Mouse (Mus musculus) hindbrain, embryonic 15.5 days (tissue): ENCODE measurements around the gene Crtc2. TPM values are rescaled to one million over a fixed set of nuclear protein-coding genes. Genes with fewer than 3 reads are reported as not detected.
A peak's percentile ranks its signal among the peaks of the same experiment; 100 is the strongest.
"Not testable (repeated sequence)": the region's sequence is repeated elsewhere in the genome, so short reads cannot be mapped to it uniquely, and the experiment has no call there.

Source experiments
- ATAC-seq: fragments of 200-750 bp; cut with Nextera tagmentation; 2 replicates; pipeline ENCODE4 v1.8.0; 2017; ENCODE audit warnings: low read depth, moderate number of reproducible peaks, moderate TSS enrichment; ENCODE audit not compliant: low FRiP score
- H3K27ac ChIP-seq: fragments of 300-500 bp; sonication (generic); replicated peaks from 2 replicates; pipeline ENCODE4 v1.5.1; 2015; ENCODE audit warnings: mild to moderate bottlenecking, inconsistent platforms
- H3K27me3 ChIP-seq: fragments of 300-500 bp; sonication (generic); 2 replicates; pipeline ENCODE4 v1.6.1; 2015; ENCODE audit warnings: control low read depth, inconsistent platforms
- H3K36me3 ChIP-seq: fragments of 300-500 bp; sonication (generic); 2 replicates; pipeline ENCODE4 v1.6.1; 2015; ENCODE audit warnings: control low read depth, inconsistent platforms
- H3K4me1 ChIP-seq: fragments of 300-500 bp; sonication (generic); replicated peaks from 2 replicates; pipeline ENCODE4 v1.6.1; 2015; ENCODE audit warnings: control low read depth, inconsistent platforms
- H3K4me2 ChIP-seq: fragments of 300-500 bp; sonication (generic); 2 replicates; pipeline ENCODE4 v1.6.1; 2015; ENCODE audit warnings: moderate library complexity, mild to moderate bottlenecking, inconsistent platforms
- H3K4me3 ChIP-seq: fragments of 300-500 bp; sonication (generic); 2 replicates; pipeline ENCODE4 v1.5.1; 2015; ENCODE audit warnings: mild to moderate bottlenecking, inconsistent platforms
- H3K9ac ChIP-seq: fragments of 300-500 bp; sonication (generic); 2 replicates; pipeline ENCODE4 v1.6.1; 2015; ENCODE audit warnings: inconsistent platforms
- H3K9me3 ChIP-seq: fragments of 300-500 bp; sonication (generic); 2 replicates; pipeline ENCODE4 v1.6.1; 2016; ENCODE audit warnings: control low read depth, inconsistent platforms
- WGBS: fragments of 180-500 bp; shearing (Covaris S2); methylation state at CpG from one replicate; pipeline ENCODE4 v1.1.7; 2015; 5-methylcytosine and 5-hydroxymethylcytosine counted together
- polyA plus RNA-seq: library from polyadenylated mRNA; unstranded; fragments of >200 nt; fragmentation: Nextera tagmentation; extraction: Ambion mirVana; gene quantifications from 2 replicates; pipeline ENCODE4 v1.2.1, GENCODE M21; 2015

The Crtc2 gene
- polyA plus RNA-seq, 1 experiment from 2014 or later: 25.6 TPM

DNA sequence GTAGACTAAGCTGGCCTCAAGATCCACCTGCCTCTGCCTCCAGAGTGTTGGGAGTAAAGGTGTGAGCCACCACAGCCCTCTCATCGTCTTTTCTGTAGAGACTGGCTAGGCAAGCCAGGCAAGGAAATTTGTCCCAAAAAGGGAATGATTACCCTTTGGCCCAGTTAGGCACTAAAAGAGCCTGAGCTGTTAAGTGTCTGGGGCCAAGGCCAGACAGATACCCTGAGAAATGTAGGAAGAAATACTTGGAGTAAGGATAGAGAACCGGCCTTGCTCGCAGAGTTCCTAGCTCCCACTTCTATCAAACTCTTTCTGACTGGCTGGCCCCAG is 6.4 kb upstream of the Crtc2 start:
- Histone ChIP-seq H3K4me2 (peak overlapping the region; percentile 72), H3K4me3 (peak overlapping the region; percentile 81), H3K27me3 (no peaks in the 10 kb centered on the region), H3K36me3 (peaks cover 12% of the 10 kb centered on the region), H3K9me3 (no peaks in the 10 kb centered on the region), H3K27ac (peak overlapping the region; percentile 84), H3K9ac (peak overlapping the region; percentile 82), H3K4me1 (peaks cover 28% of the 10 kb centered on the region)
- ATAC-seq: peak; percentile 4; the same call in 1 of the 2 replicates
- 1% methylated on average over 3 of the region's 3 CpGs for WGBS

DNA sequence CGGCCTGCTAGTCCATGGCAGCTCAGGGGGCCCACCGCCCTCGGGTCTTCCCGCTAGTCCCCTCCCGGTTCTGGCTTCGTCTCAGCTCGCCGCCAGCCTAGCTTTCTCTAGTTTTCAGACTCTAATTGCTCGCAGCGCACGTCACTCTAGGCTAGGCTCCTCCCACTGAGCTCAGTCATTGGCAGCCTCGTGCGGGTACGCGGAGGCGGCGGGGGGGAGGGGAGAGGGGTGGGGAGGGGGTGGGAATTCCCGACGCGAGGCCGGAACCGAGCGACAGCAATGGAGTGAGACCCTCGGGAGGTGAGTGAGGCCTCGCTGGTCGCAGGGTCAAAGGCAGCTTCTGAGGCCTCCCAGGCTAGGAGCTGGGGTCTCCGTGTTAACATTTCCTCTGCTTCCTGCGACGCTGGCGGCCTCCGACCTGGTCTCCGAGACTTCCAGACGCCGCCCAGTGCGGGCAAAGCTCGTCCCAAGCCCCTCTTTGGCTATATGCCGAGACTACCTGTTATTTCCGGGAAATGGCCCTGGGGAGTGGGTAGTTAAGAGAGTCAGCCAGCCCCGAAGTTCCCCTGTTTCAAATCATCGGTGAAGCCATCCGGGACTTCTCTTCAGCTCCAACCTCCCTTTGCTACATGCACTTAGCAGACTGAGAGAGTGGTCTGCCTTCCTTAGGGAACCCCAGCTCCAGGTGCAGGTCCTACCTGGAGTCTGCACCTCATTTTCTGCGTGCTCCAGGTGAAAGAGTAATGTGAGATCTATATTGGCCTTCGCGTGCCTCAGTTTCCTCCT is 5.8 kb upstream of the Crtc2 start, which contains the start of gene Slc39a1:
Slc39a1 (plus strand) TSS at position 213 of the 786 bp plus-strand sequence.
- 0% methylated on average over 43 of the region's 44 CpGs for WGBS
- peak; percentile 95 for ATAC-seq
- Histone ChIP-seq H3K27me3 (no peaks in the 10 kb centered on the region), H3K27ac (peak within 1 kb of the TSS; percentile 84), H3K4me1 (peaks cover 25% of the 10 kb centered on the region), H3K9ac (peak within 1 kb of the TSS; percentile 82), H3K4me2 (peak within 1 kb of the TSS; percentile 72), H3K4me3 (peak within 1 kb of the TSS; percentile 81), H3K36me3 (peaks cover 12% of the 10 kb centered on the region), H3K9me3 (no peaks in the 10 kb centered on the region)

DNA sequence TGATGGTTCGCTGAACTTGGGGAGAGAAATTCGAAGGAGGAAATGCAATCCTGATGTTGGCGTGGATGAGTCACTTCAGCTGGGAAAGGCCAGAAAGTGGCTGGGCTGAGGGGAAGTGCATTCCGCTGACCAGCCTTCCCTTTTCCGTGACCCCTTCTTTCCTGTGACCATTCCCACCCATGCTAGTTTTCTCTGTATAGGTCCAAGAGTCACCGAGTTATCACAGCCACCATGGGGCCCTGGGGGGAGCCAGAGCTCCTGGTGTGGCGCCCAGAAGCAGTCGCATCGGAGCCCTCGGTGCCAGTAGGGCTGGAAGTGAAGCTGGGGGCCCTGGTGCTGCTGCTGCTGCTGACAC is 5.2 kb upstream of the Crtc2 start:
- H3K4me3 ChIP-seq: peak overlapping the region; percentile 81
- peaks cover 21% of the 10 kb centered on the region for H3K4me1 ChIP-seq
- peaks cover 12% of the 10 kb centered on the region for H3K36me3 ChIP-seq
- no peaks in the 10 kb centered on the region for H3K9me3 ChIP-seq
- peak overlapping the region; percentile 72 for H3K4me2 ChIP-seq
- no peak for ATAC-seq
- 11% methylated on average over 10 of the region's 10 CpGs for WGBS
- H3K27ac ChIP-seq: peak overlapping the region; percentile 84
- H3K27me3 ChIP-seq: no peaks in the 10 kb centered on the region
- peak overlapping the region; percentile 82 for H3K9ac ChIP-seq

DNA sequence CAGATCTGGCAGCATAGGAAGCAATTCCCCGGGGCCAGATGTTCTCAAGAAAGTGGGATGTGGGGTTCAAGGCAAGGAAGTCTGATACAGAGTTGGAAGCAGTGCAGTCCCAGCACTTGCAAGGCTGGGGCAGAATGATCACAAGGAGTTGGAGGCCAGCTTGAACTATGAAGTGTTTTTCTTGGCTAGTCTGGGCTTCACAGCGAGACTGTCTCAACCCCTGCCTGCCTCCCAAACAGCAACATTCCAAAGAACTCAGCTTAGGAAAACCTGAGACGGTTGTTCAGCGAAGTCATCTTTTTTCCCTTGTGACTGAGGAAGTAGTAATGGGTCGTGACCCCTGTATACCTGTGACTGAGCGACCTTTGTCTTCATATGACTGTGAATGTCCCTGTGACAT is 3.2 kb upstream of the Crtc2 start:
- 88% methylated on average over 6 of the region's 6 CpGs for WGBS
- no peak for ATAC-seq

DNA sequence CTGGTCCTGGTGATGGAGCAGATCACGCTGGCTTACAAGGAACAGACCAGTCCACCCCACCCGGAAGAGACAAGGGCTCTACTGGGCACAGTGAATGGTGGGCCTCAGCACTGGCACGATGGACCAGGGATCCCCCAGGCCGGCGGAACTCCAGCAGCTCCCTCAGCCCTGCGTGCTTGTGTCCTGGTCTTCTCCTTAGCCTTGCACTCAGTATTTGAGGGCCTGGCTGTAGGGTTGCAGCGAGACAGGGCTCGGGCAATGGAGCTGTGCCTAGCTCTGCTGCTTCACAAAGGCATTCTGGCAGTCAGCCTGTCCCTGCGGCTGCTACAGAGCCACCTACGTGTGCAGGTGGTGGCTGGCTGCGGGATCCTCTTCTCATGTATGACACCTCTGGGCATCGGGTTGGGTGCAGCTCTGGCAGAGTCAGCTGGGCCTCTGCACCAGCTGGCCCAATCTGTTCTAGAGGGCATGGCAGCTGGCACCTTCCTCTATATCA is 2.2 kb upstream of the Crtc2 start:
- not testable (repeated sequence) for H3K27me3 ChIP-seq, H3K9ac ChIP-seq, ATAC-seq, H3K27ac ChIP-seq, H3K4me3 ChIP-seq, H3K9me3 ChIP-seq, H3K4me2 ChIP-seq
- 96% methylated on average over 10 of the region's 12 CpGs for WGBS
- Histone ChIP-seq H3K4me1 (peaks cover 40% of the 10 kb centered on the region), H3K36me3 (peaks cover 12% of the 10 kb centered on the region)

More for the DNA sequence above, 3.2 kb upstream of the Crtc2 start:
- Histone ChIP-seq H3K4me3 (no peak overlapping the region), H3K27ac (no peak overlapping the region), H3K9me3 (no peaks in the 10 kb centered on the region), H3K36me3 (peaks cover 12% of the 10 kb centered on the region), H3K4me2 (no peak overlapping the region), H3K4me1 (peaks cover 30% of the 10 kb centered on the region), H3K27me3 (no peaks in the 10 kb centered on the region), H3K9ac (no peak overlapping the region)

DNA sequence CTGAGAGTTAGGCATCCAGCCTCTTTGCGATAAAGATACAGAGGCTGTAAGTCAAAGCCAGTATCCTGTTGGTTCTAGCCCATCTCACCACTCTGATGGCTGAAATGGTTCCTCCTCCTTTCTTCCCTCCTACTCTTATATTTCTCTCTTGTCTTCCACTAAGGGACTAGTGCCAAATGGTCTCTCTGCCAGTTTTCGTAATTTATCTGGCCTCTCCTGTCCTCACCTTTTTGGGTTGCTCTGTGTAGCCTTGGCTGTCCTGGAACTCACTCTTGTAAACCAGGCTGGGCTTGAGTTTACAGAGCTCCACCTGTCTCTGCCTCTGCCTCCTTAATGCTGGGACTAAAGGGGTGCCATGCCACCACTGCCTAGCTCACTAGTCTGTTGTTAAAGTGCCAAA is 1.3 kb upstream of the Crtc2 start:
- peaks cover 20% of the 10 kb centered on the region for H3K36me3 ChIP-seq
- not testable (repeated sequence) for H3K4me3 ChIP-seq, ATAC-seq, H3K4me2 ChIP-seq, H3K27me3 ChIP-seq, H3K27ac ChIP-seq, H3K9ac ChIP-seq, H3K9me3 ChIP-seq
- H3K4me1 ChIP-seq: peaks cover 38% of the 10 kb centered on the region
- 100% methylated on average over 2 of the region's 2 CpGs for WGBS

DNA sequence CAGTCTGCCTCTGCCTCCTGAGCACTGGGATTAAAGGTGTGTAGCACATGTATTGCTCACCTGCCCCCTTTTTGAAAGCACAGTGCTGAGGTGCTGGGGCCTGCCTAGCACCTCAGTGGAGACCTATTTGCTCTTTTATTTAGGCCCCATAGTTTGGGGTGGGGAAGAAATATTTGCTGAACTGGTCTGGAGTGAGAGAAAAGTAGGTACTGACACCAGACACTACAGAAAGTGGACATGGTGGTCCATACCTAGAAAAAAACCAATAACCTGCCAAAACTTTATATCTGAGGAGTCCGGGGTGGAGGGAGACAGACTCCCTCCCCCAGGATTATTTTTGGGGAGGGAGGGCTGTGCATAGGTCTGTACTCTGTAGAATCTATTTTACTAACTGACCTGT is 789 bp upstream of the Crtc2 start:
- Histone ChIP-seq H3K4me2 (peak overlapping the region; percentile 89), H3K4me3 (peak overlapping the region; percentile 85; the same call in 1 of the 2 replicates), H3K4me1 (peaks cover 36% of the 10 kb centered on the region), H3K36me3 (peaks cover 25% of the 10 kb centered on the region)
- WGBS: 79% methylated on average over 1 of the region's 1 CpGs
- ATAC-seq: peak; percentile 2; the same call in 1 of the 2 replicates
- H3K9me3 ChIP-seq, H3K27ac ChIP-seq, H3K9ac ChIP-seq, H3K27me3 ChIP-seq: not testable (repeated sequence)

DNA sequence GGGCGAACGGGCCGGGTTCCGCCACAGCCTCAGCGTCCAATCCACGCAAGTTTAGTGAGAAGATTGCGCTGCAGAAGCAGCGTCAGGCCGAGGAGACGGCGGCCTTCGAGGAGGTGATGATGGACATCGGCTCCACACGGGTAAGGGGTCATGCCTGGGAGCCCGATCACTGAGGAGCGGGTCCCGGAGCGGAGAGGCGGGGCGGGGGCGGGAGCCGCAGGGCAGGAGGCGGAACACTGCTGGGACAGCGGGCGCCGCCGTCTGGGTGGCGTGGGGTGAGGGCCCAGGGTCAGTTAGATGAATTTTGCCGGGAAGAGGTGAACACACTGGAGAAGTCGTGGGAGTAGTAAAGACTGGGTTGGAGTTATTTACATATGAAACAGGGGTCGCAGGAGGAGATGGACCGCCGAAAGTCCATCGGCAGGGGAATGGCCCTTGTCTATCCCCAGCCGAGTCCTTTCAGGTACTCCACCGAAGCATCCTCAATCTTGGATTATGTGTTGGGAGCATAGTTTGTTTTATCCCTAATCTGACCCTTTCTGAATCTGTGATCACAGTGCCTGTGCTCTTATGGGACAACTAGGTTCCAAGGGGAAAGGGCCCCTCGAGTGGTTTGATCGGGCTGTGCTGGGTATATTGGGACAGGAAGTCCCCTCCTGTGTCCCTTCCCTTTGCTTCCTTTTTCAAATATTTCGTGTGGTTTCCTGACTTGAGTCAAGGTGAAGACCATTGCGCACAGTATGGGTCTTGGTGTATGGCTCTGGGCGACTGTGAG is 643 bp downstream of the Crtc2 start:
- Histone ChIP-seq H3K9me3 (no peaks in the 10 kb centered on the region), H3K4me1 (peaks cover 25% of the 10 kb centered on the region), H3K4me2 (peak overlapping the region; percentile 89), H3K27me3 (no peaks in the 10 kb centered on the region), H3K4me3 (peak overlapping the region; percentile 85), H3K27ac (peak overlapping the region; percentile 88), H3K36me3 (peaks cover 39% of the 10 kb centered on the region), H3K9ac (peak overlapping the region; percentile 87)
- ATAC-seq: peak; percentile 59; the same call in 1 of the 2 replicates
- WGBS: under 1% methylated on average over 41 of the region's 41 CpGs

DNA sequence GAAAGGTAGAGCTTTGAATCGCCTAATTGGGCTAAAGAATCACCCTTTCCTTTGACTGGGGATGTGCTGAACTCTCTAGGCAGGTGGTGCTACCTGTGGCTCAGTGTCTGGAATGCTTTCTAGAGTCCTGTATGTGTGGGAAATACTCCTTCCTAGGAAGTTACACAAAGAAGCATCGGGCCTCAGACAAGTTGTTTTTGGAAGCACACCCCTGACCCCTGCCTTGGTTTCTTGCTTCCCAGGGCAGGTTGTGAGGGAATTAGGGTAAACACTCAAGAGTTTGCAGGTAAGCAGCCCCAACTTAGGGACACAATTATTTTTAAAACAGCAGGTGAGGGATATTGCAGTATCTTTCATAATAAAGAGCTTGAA is 1.2 kb downstream of the Crtc2 start:
- H3K36me3 ChIP-seq: peaks cover 44% of the 10 kb centered on the region
- H3K27ac ChIP-seq: 0 out of 2 replicates have a peak overlapping the region, but pooled peaks have one; percentile 88
- peak overlapping the region; percentile 89 for H3K4me2 ChIP-seq
- H3K4me3 ChIP-seq: peak overlapping the region; percentile 85
- ATAC-seq: no peak
- 20% methylated on average over 2 of the region's 2 CpGs for WGBS
- H3K9ac ChIP-seq: peak overlapping the region; percentile 87
- H3K4me1 ChIP-seq: peaks cover 24% of the 10 kb centered on the region
- no peaks in the 10 kb centered on the region for H3K27me3 ChIP-seq
- no peaks in the 10 kb centered on the region for H3K9me3 ChIP-seq

DNA sequence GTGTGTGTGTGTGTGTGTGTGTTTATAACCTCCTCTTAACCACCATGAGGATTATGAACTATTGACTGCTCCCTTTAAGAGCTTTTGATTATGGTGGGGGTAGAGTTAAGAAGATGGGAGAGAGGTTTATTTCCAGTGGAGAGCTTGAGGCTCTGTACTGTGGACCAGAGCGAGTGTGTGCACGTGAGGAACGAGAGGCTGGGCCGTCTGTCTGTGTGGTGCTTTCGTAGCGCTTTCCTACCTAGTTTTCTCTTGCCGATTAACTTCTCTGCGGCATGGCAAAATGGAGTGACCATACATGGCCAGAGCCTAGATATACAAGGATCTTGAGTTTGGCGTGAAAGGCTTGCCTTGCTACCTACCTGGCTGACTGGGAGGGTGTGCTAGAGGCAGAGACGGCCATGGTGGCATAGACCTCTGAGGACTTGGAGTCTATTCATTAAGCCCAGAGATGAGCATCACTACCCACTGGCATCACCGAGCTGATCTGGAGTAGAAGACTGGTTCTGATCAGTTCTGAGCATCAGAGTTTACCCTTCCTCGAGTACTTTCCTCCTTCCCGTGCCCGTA is 1.9 kb downstream of the Crtc2 start:
- Histone ChIP-seq H3K9me3 (no peaks in the 10 kb centered on the region), H3K36me3 (peaks cover 47% of the 10 kb centered on the region), H3K27ac (no peak overlapping the region), H3K9ac (peak overlapping the region; percentile 87; the same call in 1 of the 2 replicates), H3K27me3 (no peaks in the 10 kb centered on the region), H3K4me1 (peaks cover 24% of the 10 kb centered on the region), H3K4me3 (no peak overlapping the region; the same call in 1 of the 2 replicates), H3K4me2 (peak overlapping the region; percentile 89; the same call in 1 of the 2 replicates)
- 93% methylated on average over 14 of the region's 14 CpGs for WGBS
- no peak for ATAC-seq

DNA sequence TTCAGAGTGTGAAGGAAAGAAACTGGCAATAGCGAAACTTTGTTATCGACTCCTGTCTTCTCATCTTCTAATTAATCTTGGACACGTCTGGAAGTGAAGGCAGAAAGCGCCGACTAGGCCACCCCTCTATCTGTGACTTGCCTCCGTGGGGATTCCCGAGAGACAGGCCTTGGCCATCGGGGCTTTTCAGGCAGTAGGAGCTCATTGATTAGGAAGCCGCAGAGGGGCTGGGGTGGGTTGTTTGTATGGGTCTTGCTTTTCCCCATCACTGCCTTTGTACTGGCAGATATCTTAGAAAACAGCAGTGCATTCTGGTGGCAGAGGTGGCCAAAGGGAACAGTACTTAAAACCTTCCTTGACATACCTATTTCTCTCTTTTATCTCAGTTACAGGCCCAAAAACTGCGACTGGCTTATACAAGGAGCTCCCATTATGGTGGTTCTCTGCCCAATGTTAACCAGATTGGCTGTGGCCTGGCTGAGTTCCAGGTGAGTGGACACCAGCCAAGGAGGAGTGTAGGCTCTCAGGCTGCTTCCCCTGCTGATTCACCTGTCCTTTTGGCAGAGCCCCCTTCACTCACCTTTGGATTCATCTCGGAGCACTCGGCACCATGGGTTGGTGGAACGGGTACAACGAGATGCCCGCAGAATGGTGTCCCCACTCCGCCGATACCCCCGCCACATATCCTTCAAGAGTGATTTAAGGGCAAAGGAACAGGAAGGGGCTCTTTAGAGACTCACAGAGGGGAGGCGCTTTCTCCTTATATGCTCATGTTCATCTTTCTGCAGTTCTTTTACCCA is 3.0 kb downstream of the Crtc2 start:
- peaks cover 50% of the 10 kb centered on the region for H3K36me3 ChIP-seq
- H3K4me1 ChIP-seq: peaks cover 24% of the 10 kb centered on the region
- 89% methylated on average over 19 of the region's 19 CpGs for WGBS
- H3K4me2 ChIP-seq: no peak overlapping the region
- H3K27me3 ChIP-seq: no peaks in the 10 kb centered on the region
- H3K9ac ChIP-seq: no peak overlapping the region
- H3K9me3 ChIP-seq: no peaks in the 10 kb centered on the region
- no peak for ATAC-seq
- no peak overlapping the region for H3K27ac ChIP-seq
- H3K4me3 ChIP-seq: no peak overlapping the region
